Mouse (Mus musculus) erythroblast, embryonic 14.5 days (primary cell): ENCODE data around the gene Mtm1. TPM values are rescaled to one million over a fixed set of nuclear protein-coding genes. Genes with fewer than 3 reads are reported as not detected.

Experiments
- H3K27me3 ChIP-seq: 2 replicates; pipeline ENCODE4 v1.6.1; 2012; ENCODE audit warnings: inconsistent platforms; ENCODE audit not compliant: control insufficient read depth
- H3K36me3 ChIP-seq: 2 replicates; pipeline ENCODE4 v1.6.1; 2012; ENCODE audit warnings: mild to moderate bottlenecking, inconsistent platforms; ENCODE audit not compliant: control insufficient read depth
- H3K4me1 ChIP-seq: 2 replicates; pipeline ENCODE4 v1.6.1; 2012; ENCODE audit warnings: inconsistent platforms; ENCODE audit not compliant: control insufficient read depth
- H3K4me3 ChIP-seq: replicated peaks from 2 replicates; pipeline ENCODE3; 2012; ENCODE audit warnings: moderate library complexity, mild to moderate bottlenecking, inconsistent platforms
- H3K9me3 ChIP-seq: 2 replicates; pipeline ENCODE4 v1.6.1; 2012; ENCODE audit warnings: low read length, inconsistent platforms, mixed read lengths; ENCODE audit not compliant: control insufficient read depth
- GATA1 ChIP-seq: IDR thresholded peaks from 2 replicates; pipeline ENCODE4 v1.6.1; 2012; ENCODE audit warnings: low read length, inconsistent platforms, mixed read lengths
- TAL1 ChIP-seq: IDR thresholded peaks from 3 replicates; pipeline ENCODE4 v1.6.1; 2012; ENCODE audit warnings: low read length, inconsistent platforms, mixed read lengths
- polyA plus RNA-seq: library from polyadenylated mRNA; stranded (reverse); fragments of >175 nt; gene quantifications from 2 replicates; pipeline ENCODE4 v1.2.3, GENCODE M21; 2012

Mtm1 gene
- polyA plus RNA-seq, 1 experiment, result not detected

GRCm38 (mm10) chrX:71260857-71261256 is 50.3 kb downstream of the Mtm1 start:
- no peaks in the 10 kb centered on the region for H3K27me3 ChIP-seq
- no peak for TF ChIP-seq GATA1
- TF ChIP-seq TAL1, result no peak
- no peaks in the 10 kb centered on the region for H3K4me1 ChIP-seq
- H3K9me3 ChIP-seq, result no peaks in the 10 kb centered on the region
- no peaks in the 10 kb centered on the region for H3K36me3 ChIP-seq
- H3K4me3 ChIP-seq, result no peak overlapping the region

GRCm38 (mm10) chrX:71264316-71264715 is 53.7 kb downstream of the Mtm1 start:
- Histone ChIP-seq H3K4me1 (no peaks in the 10 kb centered on the region), H3K36me3 (no peaks in the 10 kb centered on the region), H3K9me3 (no peaks in the 10 kb centered on the region), H3K27me3 (no peaks in the 10 kb centered on the region), H3K4me3 (no peak overlapping the region)
- TF ChIP-seq TAL1 (no peak), GATA1 (no peak)

GRCm38 (mm10) chrX:71268972-71269371 is 58.4 kb downstream of the Mtm1 start:
- TF ChIP-seq GATA1, result no peak
- no peak for TF ChIP-seq TAL1
- Histone ChIP-seq H3K36me3 (no peaks in the 10 kb centered on the region), H3K4me1 (no peaks in the 10 kb centered on the region), H3K4me3 (no peak overlapping the region), H3K9me3 (no peaks in the 10 kb centered on the region), H3K27me3 (no peaks in the 10 kb centered on the region)

- Histone ChIP-seq H3K27me3 (no peaks in the 10 kb centered on the region), H3K9me3 (no peaks in the 10 kb centered on the region), H3K36me3 (no peaks in the 10 kb centered on the region), H3K4me1 (no peaks in the 10 kb centered on the region), H3K4me3 (no peak overlapping the region)
- no peak for TF ChIP-seq TAL1
- TF ChIP-seq GATA1, result no peak
These were observed 63.6 kb downstream of the Mtm1 start for GRCm38 (mm10) chrX:71274150-71274549.

GRCm38 (mm10) chrX:71285473-71285872 is 74.9 kb downstream of the Mtm1 start:
- no peaks in the 10 kb centered on the region for H3K4me1 ChIP-seq
- no peaks in the 10 kb centered on the region for H3K9me3 ChIP-seq
- no peaks in the 10 kb centered on the region for H3K36me3 ChIP-seq
- H3K4me3 ChIP-seq, result no peak overlapping the region
- no peaks in the 10 kb centered on the region for H3K27me3 ChIP-seq
- TF ChIP-seq TAL1 (no peak), GATA1 (no peak)

- Histone ChIP-seq H3K4me1 (no peaks in the 10 kb centered on the region), H3K4me3 (no peak overlapping the region), H3K9me3 (no peaks in the 10 kb centered on the region), H3K27me3 (no peaks in the 10 kb centered on the region), H3K36me3 (no peaks in the 10 kb centered on the region)
- TF ChIP-seq TAL1 (no peak), GATA1 (no peak)
These were observed 76.5 kb downstream of the Mtm1 start for GRCm38 (mm10) chrX:71287088-71287487.

GRCm38 (mm10) chrX:71294191-71294590 is 83.6 kb downstream of the Mtm1 start:
- H3K36me3 ChIP-seq, result no peaks in the 10 kb centered on the region
- no peaks in the 10 kb centered on the region for H3K4me1 ChIP-seq
- H3K4me3 ChIP-seq, result no peak overlapping the region
- no peak for TF ChIP-seq TAL1
- TF ChIP-seq GATA1, result no peak
- H3K9me3 ChIP-seq, result no peaks in the 10 kb centered on the region
- no peaks in the 10 kb centered on the region for H3K27me3 ChIP-seq

GRCm38 (mm10) chrX:71296005-71296404 is 85.4 kb downstream of the Mtm1 start:
- no peaks in the 10 kb centered on the region for H3K27me3 ChIP-seq
- H3K9me3 ChIP-seq, result no peaks in the 10 kb centered on the region
- H3K4me3 ChIP-seq, result no peak overlapping the region
- TF ChIP-seq TAL1 (no peak), GATA1 (no peak)
- no peaks in the 10 kb centered on the region for H3K36me3 ChIP-seq
- H3K4me1 ChIP-seq, result no peaks in the 10 kb centered on the region

GRCm38 (mm10) chrX:71302148-71302547 is 91.6 kb downstream of the Mtm1 start:
- H3K27me3 ChIP-seq, result no peaks in the 10 kb centered on the region

GRCm38 (mm10) chrX:71311229-71311628 is 100.7 kb downstream of the Mtm1 start:
- Histone ChIP-seq H3K9me3 (no peaks in the 10 kb centered on the region), H3K27me3 (no peaks in the 10 kb centered on the region), H3K4me1 (no peaks in the 10 kb centered on the region), H3K36me3 (no peaks in the 10 kb centered on the region), H3K4me3 (no peak overlapping the region)
- TF ChIP-seq TAL1 (no peak), GATA1 (no peak)

More at GRCm38 (mm10) chrX:71302148-71302547, 91.6 kb downstream of the Mtm1 start:
- H3K9me3 ChIP-seq, result no peaks in the 10 kb centered on the region
- no peaks in the 10 kb centered on the region for H3K4me1 ChIP-seq
- H3K4me3 ChIP-seq, result no peak overlapping the region
- H3K36me3 ChIP-seq, result no peaks in the 10 kb centered on the region
- TF ChIP-seq GATA1, result no peak
- no peak for TF ChIP-seq TAL1
